Mouse (Mus musculus) C2C12 (cell line): ENCODE measurements around the gene Lats2.

Experiments used
- CTCF ChIP-seq: IDR thresholded peaks from one replicate; pipeline ENCODE4 v1.5.1; 2011; ENCODE audit not compliant: control insufficient read depth, insufficient read depth, insufficient read length
- MAX ChIP-seq: IDR thresholded peaks from one replicate; pipeline ENCODE4 v1.6.1; 2011; ENCODE audit warnings: mild to moderate bottlenecking, control low read depth

- TF ChIP-seq CTCF, result no peak
- TF ChIP-seq MAX, result no peak
These were observed 39.4 kb upstream of the Lats2 start for GRCm38 (mm10) chr14:57797551-57797950.
